Mouse (Mus musculus): Measurements from ENCODE around the gene Fbxl8.

The Fbxl8 gene

DNA sequence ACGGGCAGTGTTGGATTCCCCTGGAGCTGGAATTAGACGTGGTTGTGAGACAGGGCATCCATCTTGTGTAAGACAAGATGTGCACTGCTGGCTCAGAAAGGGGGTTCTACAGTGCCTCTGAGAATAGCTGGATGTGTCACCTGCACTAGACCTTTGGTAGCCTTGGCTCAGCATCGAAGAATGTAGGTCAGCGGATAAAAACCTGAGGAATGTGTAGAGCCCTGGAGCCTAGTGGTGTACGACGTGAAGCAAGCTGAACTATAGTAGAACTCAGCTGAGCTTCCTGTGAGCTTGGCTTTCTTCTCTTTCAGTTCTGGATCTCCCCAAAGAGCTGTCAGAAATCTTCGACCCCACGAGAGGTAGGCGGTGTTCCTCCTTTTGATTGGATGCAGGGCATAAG is 39.4 kb downstream of the Fbxl8 start:
- no peak for DNase-seq (ENCODE audit: low read depth)

- no peak for DNase-seq (ENCODE audit: low read depth)
These were observed 40.1 kb downstream of the Fbxl8 start for GRCm38 (mm10) chr8:105304325-105305210.

GRCm38 (mm10) chr8:105305211-105306145 is 41.0 kb downstream of the Fbxl8 start, which contains the start of gene Elmo3:
Gene Elmo3, plus strand, starts transcription at chr8:105305601.
- DNase-seq (ENCODE audit: low read depth): no peak

GRCm38 (mm10) chr8:105306146-105306691 is 41.8 kb downstream of the Fbxl8 start:
- no peak for DNase-seq (ENCODE audit: low read depth)

- DNase-seq (ENCODE audit: low read depth): no peak
These were observed 43.2 kb downstream of the Fbxl8 start for GRCm38 (mm10) chr8:105307670-105308069.

GRCm38 (mm10) chr8:105308428-105308827 is 44.0 kb downstream of the Fbxl8 start:
- DNase-seq (ENCODE audit: low read depth): no peak

DNA sequence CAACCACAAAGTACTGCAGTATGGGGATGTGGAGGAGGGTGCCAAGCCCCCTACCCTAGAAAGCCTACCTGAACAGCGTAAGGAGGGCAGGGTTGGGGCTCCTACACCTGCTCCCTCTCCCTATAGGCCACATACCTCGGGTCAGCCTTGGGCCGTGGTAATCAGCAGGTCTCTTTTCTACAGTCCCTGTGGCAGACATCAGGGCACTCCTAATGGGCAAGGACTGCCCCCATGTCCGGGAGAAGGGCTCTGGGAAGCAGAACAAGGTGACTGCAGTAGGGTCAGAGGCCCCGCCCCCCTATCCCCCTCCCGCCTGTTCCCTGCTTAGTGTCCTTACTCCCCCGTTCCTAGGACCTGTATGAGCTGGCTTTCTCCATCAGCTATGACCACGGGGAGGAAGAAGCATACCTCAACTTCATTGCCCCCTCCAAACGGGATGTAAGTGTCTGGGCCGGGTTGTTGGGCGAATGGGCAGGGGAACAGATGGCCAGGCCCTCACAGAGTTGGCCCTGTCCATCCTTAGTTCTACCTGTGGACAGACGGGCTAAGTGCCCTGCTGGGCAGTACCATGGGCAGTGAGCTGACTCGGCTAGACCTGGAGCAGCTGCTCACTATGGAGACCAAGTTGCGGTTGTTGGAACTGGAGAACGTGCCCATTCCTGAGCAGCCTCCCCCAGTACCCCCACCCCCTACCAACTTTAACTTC is 44.8 kb downstream of the Fbxl8 start:
- no peak for DNase-seq (ENCODE audit: low read depth)

- no peak for DNase-seq (ENCODE audit: low read depth)
These were observed 45.7 kb downstream of the Fbxl8 start for GRCm38 (mm10) chr8:105310118-105310517.

DNA sequence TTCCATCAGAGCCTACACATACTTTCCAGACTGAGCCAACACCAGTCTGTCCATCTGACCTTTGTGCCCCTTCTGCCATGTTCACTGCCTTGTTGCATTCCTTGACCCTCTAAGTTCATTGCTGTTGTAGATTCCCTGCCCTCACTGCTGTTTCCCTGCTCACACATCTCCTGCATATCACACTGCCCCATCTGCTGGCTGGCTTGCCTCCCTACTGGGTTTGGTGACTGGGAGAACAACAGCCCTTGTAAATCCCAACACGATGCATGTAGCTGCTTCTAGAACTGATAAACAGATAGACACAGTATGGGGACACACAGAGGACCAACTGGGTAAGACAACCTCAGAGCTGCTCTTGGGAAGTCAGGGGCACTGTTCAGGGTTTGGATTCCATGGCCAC is 47.3 kb downstream of the Fbxl8 start:
- no peak for DNase-seq (ENCODE audit: low read depth)

- DNase-seq (ENCODE audit: low read depth): no peak
These were observed 48.5 kb downstream of the Fbxl8 start for GRCm38 (mm10) chr8:105312891-105313481.

DNA sequence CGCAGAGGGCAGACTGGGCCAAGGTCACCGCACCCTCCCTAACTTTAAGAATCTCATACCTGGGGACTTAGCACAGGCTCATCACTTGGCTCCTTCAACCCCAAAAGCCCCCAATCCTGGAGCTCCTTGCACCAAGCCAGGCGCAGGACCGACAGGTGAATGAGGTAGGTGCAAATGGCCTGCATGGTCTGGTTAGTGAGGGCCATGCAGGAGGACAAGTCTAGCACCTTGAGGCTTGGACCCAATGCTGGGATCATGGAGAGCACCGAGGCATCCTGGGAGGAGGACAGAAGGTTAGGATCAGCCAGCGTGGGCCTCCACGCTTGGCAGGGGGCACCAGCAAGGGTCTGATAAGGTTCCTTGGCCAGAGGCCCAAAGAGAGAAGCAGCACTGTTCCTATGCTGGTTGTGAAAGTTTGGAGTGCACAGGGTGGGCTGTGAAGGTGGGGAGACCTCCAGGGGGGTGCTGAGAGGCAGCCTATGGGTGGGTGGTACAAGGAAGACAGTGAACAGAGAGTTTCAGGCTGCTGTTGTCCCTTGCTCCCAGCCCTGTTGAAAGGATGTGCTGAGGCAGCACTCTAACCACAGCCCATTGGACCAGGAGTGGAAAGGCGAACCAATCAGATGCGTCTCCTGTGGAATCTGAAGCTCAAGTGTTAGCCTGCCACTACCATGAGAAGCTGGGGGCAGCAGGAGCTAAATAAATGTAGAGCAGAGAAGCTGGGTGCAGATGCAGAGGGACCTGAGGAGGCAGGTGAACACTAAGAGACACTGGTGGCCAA is 49.4 kb downstream of the Fbxl8 start:
- DNase-seq (ENCODE audit: low read depth): no peak

DNA sequence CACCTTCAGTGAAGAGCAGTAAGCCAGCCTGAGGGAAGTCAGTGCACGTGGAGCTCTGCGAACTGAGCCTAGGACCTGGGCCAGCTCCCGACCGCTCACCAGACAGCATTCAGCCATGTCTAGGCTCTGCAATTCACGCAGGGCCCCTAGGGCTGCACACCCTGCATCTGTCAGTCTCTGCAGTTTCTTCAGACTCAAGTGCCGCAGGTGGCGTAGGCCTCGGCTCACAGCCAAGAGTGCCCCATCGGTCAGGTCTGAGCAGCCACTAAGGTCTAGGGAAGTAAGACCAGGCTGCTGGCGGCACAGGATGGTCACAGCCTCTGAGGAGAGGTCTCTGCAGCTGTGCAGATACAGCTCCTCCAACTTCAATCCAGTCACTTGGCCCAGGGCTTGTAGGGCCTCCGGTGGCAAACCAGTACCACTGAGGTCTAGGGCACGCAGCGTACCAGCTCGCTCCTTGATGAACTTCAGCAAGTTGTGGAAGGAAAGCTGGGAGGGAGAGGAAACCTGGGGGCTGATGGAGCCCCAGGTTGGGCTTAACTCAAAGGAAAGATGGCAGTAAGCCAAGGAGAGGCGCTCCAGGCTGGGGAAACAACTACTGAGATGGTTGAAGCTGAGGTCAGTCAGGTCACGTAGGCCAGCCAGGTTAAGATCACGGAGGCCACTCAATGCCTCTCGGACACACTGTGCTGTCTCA is 50.8 kb downstream of the Fbxl8 start:
- no peak for DNase-seq (ENCODE audit: low read depth)

DNA sequence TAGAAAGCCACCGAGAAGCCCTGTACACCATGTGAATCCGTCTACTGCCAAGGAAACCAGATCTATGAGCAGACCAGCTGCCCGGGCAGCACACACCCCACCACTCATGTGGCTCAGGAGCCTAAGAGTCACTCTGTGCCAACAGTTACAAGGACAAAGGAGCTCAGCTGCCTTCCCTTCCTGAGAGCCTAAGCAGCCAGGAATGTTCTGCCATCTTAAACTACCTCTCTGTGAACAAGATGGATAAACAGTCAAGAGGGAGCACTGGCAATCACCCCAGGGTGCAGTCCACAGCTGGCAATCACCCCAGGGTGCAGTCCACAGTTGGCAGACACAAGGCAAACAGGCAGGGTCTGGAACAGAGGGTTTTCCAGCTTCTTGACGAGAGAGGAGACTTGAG is 53.5 kb downstream of the Fbxl8 start:
- DNase-seq (ENCODE audit: low read depth): peak; percentile 44

DNA sequence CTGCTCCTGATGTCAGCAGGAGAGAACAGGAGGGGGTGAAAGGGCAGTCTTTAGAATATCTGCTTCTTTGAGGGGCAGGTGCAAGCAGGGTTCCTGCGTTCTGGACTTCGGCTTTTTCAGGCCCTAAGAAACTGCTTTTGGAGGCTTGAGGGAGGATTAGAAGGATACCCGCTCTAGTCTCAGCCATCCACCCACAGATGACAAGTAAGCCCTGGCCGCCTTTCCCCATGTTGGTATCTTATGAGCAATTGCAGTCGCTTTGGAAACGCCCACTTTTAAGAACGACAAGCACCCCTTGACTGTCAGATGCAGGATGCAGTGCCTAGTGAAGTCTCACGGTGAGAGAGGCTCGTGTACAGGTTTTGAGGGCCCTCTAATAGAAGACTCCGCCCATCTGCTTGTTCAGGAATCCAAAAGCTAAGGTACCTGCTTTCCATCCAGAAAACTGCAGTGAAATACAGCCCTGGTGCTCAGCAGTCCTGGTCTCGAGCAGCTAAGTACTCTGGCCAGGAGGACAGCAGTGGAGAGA is 54.3 kb downstream of the Fbxl8 start:
- DNase-seq (ENCODE audit: low read depth): no peak

All from fibroblast of lung, adult 2 months (primary cell).